Mouse (Mus musculus): ENCODE data around the gene Thrsp.

DNA sequence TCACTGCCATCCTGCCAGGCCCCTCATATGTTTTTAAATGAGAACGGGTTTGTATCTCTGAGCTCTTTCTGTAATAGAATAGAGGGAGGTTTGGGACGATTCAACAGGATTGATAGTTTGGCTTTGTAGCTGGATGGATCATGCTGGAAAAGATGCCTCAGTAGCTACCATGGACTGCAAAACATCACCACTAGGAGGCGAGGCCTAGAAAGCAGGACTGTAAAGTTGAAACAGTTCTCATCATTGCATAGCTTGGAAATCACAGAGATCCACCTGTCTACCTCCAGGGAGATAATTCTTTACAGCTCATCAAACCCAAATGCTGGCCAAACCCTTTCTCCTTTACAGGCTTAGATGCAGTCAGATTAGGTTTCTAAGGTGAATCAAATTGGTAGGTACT, 6.0 kb downstream of the Thrsp start:
- no peak for TF ChIP-seq POLR2A (IDR thresholded peaks at IDR 0.05; ENCODE audit: borderline replicate concordance, control insufficient read depth, low read depth, low read length)
- TF ChIP-seq CTCF (IDR thresholded peaks at IDR 0.05; ENCODE audit: control insufficient read depth, insufficient read depth, low read length), result no peak
